Mouse (Mus musculus): Measurements from ENCODE around the gene Dtl.
A peak's percentile ranks its signal among the peaks of the same experiment; 100 is the strongest.
"Not testable (repeated sequence)": the region's sequence is repeated elsewhere in the genome, so short reads cannot be mapped to it uniquely, and the experiment has no call there.

Gene Dtl

DNA sequence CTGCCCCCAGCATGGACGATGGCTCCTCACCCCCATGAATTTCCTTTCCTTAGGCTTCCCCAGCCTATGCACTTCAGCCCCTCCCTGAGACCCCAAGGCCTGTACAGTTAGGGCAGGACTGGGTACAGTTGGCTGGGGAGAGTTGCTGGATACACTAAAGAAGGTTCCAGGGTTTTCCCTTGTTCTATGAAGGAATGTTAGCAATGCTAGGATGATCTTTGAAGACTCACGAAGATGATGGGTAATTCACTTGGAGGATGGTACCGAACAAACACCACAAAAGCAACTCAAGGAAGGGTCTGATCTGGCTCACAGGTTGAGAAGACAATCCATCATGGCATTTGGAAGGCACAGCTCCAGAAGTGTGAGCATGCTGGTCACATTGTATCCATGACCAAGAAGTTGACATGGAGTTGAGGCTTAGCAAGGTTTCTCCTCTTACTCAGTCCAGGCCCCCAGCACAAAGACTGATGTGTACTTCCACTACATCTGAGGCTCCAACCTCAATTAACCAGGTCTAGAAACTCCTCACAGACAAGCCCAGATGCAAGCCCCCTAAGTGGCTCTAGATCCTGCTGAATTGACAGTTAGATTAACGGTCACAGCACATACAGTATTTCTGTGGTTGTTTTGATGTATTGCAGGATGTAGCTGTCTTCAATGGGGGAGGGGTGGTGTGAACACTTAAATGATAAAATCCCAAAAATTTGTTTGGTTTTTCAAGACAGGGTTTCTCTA lies 55.8 kb downstream of the Dtl start:
- no peak for DNase-seq (ENCODE audit: low spot score)

DNA sequence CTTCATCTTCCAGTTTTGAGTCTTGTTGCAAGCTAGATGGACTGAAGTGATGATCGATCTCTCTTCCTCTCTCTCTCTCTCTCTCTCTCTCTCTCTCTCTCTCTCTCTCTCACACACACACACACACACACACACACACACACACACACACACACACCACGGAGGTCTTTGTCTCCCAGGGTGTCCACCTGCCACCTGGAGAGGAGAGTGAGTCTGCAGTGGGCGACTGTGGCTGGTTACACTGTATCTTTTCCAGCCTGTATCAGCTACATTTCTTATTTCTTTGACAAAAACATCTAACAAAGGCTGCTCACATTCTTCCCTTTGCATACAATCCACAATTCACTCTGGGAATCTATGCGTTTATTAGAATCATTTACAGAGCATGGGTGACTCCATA lies 56.4 kb downstream of the Dtl start:
- DNase-seq (ENCODE audit: low spot score), result no peak

DNA sequence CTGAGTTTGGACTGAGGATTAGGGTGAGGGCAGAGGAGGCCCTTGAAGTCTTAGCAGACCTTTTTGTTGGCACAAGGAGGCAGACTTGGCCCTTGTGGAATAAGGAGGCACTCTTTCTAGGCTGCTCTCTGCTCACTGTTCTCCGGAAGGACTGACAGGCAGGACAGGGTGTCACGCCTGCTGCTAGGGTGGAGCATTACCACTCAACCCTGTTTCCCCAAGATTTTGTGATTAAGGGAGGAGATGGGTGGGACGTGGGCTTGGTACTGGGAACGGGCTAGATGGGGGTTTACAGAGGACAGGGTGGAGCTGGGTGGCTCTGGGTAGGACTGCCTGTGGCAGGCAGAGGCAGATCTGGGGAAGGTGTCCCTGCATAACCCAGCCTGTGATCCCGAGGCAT lies 57.4 kb downstream of the Dtl start:
- no peak for DNase-seq (ENCODE audit: low spot score)

DNA sequence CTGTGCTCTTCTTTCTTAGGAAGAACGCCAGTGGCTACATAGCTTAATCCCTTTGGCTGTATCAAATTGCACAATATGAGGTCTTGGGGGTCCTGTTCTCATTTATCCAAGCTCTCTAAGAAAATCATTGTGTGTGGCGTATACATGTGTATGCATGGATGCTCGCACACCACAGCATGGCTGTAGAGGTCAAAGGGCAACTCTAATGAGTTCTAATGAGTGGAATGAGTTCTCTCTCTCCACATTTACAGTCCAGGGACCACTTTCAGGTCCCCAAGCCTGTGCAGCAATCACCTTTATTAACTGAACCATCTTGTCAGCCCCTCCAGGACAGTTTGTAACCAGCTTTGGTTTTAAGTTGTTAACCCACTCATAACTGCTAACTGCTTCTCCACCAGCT lies 58.3 kb downstream of the Dtl start:
- DNase-seq (ENCODE audit: low spot score), result no peak

DNA sequence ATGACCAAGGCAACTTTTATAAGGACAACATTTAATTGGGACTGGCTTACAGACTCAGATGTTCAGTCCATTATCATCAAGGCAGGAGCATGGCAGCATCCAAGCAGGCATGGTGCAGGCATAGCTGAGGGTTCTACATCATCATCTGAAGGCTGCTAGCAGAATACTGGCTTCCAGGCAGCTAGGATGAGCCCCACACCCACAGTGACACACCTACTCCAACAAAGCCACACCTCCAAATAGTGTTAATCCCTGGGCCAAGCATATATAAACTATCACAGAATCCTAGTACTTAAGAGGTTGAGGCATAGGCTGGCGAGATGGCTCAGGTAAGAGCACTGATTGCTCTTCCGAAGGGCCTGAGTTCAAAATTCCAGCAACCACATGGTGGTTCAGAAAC lies 59.0 kb downstream of the Dtl start:
- not testable (repeated sequence) for DNase-seq (ENCODE audit: low spot score)

DNA sequence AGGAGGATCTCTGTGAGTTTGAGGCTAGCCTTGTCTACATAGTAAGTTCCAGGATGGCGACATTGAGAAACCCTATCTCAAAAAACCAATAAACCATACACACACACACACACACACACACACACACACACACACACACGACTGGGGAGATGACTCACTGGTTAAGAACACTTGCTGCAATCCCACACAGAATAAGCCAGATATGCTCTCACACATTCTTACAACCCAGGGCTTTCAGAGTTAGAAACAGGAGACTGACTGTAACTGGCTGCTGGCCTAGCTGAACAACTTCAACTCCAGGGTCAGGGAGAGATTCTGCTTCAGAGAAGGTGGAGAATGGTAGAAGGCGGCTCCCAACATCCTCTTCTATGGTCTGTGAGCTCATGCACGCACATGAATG lies 62.1 kb downstream of the Dtl start:
- no peak for DNase-seq (ENCODE audit: low spot score)

DNA sequence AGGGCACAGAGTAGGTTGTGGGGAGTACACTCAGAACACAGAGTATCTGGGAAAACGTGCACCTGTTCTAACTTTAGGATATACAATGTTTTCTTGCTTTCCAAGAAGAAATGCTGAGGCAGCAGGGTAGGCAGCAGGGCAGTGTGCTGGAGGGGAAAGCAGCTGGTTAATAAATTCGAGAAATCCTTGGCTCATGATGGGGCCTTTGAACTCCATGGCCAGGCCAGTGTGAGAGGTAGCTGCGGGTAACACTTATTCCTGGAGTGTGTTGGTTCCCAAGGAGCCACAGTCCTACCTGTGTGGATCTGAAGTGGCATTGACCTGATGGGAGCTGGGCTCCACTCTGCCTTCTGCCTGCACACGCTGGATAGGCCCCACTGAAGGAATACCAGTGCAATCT lies 63.0 kb downstream of the Dtl start:
- DNase-seq (ENCODE audit: low spot score), result peak; percentile 50

DNA sequence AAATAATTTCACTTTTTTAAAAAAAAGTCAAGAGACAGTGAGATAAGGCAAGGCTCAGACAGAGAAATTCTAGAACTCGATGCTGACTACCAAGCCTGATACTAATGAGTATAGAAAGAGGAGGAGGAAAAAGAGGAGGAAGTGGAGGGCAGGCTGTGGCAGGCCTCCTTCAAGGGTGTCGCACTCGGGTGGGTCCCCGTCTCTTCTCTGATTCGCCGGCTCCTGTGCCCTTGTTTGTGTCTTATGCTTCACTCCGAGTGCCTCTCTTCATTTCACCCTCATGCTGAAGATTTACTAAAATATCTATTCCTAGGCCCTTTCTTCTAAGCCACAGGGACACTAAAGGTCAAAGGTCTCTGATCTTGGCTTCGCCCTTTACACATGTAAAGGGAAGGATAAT lies 63.8 kb downstream of the Dtl start:
- DNase-seq (ENCODE audit: low spot score), result no peak

DNA sequence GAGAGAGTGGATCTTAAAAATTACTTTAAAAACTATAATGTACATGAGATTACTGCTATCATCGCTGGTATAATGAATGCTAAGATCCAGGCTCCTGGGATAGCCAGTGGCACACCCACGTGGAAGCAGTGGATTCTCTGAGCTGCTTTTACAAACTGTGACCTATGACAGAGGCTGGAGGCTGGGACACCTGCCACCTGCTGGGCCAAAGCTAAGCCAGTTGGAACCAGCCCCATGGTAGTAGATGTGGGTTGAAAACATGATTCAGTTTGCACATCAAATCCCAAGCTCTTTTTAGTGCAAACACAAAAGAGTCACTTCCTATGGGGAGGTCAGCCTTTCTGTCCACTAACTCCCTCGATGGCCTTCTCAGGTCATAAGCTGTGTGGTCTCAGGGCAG lies 65.5 kb downstream of the Dtl start:
- no peak for DNase-seq (ENCODE audit: low spot score)

DNA sequence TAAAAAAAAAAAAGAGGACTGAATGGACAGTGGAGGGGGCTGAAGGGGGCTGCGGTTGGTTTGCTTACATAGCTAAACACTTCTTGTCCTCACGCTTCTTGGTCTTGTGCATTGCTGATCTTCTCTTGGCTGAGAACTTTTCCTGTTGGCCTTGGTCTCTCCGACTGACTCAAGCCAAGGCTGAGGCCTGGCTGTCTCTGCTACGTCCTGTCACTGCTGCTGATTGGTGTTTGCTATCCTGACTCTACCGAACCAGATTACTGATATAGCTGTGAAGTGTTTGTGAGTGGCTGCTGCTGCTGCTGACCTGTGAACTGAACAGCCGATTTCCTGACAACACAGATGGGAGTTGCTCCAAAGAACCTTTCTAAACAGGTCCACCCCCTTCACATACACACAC lies 66.2 kb downstream of the Dtl start:
- DNase-seq (ENCODE audit: low spot score), result no peak

DNA sequence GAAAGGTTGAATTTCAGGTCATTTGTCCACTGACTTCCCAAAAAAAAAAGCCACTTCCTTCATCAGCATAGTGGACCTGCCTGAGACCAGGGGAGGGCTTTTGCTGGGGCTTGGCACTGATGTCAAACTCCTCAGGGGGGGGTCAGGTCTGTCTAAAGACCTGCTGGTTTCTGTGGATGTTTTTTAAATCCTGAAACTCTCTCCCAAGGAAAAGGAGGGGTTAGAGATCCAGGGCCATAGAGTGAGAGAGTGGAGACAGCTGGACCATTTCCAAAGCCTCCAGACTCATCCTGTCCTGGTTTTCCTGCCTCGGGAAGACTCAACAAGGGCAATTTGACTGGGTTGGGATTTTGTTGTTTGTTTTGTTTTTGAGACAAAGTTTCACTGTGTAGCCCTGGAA lies 68.6 kb downstream of the Dtl start:
- DNase-seq (ENCODE audit: low spot score), result no peak

DNA sequence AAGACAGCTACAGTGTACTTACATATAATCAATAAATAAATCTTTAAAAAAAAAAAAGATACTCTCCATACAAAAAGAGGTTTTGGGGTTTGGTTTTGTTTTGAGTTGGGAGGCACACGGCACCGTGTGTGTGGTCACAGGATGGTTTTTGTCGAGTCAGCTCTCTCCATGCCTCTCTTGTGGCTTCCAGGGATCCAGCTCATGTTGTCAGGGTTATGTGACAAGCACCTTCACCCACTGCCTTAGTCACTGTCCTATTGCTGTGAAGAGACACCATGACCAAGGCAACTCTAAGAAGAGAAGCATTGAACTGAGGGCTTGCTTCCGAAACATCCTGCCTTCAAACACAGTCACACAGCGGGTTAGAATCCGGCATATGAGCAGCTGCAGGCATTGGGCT lies 75.7 kb downstream of the Dtl start:
- no peak for DNase-seq (ENCODE audit: low spot score)

DNA sequence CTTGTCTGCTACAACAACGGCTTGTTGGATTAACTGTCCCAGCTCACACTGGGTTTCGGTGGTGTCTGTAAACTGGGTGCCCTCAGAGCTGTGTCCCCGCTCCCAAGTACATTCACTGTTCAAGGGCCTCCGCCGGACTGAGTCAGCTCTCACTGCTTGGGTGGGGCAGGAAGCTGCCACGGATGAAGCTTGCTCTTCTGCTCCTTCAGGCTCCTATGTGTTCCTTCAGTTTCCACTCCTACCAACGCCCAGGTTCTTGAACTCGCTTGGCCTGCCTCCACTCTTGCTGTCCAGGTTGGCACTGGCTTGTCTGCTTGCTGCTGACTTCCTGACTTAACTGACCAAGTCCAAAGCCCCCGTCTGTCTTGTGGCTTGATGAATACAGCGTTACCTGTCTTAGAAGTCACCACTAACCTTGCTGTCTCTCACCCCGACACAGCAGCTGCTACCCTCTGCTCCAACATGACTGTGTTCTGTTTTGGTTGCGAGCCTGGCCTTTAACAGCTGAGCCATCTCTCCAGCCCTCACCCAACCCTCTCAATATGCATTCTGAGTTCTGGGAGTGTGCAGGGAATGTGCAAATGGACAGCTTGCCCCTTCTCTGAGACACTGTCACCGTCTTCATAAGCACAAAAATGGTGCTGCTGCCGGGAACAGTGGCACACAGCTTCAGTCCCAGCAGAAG lies 76.9 kb downstream of the Dtl start:
- no peak for DNase-seq (ENCODE audit: low spot score)

DNA sequence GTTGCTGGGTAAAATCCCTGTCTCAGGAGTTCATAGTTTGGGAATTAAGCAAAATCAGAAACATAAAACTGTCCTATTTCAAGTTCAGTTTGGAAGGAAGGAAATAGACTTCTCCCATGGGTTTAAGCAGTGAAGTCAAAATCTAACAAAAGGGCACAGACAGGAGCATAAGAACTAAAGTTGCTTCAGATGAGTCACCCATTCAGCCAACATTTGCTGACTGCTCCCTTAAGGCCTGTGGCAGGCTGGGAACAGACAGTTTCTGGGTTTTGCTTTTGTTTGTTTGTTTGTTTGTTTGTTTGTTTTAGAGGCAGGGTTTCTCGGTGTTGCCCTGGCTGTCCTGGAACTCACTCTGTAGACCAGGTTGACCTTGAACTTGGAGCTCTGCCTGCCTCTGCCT lies 78.7 kb downstream of the Dtl start:
- DNase-seq (ENCODE audit: low spot score), result peak; percentile 54

DNA sequence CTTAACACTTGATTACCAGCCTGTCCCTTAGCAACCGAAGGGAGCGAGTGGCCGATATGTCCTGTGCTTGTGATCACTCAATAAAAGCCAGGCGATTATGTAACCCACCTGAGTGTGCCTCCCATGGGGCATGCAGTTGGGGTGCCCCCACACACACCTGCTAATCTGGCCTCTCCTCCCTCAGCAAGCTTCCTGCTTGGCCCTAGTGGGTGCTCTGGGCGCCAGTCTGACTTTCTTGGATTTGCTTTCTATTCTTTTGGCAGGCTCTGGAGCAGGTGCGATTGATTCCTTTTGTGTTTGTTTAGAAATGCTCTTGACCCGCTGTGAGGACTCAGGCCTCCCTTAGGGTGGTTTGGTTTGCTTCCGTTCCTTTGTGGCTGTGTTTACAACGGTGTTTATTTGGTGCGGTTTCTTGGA lies 80.3 kb downstream of the Dtl start:
- no peak for DNase-seq (ENCODE audit: low spot score)

DNA sequence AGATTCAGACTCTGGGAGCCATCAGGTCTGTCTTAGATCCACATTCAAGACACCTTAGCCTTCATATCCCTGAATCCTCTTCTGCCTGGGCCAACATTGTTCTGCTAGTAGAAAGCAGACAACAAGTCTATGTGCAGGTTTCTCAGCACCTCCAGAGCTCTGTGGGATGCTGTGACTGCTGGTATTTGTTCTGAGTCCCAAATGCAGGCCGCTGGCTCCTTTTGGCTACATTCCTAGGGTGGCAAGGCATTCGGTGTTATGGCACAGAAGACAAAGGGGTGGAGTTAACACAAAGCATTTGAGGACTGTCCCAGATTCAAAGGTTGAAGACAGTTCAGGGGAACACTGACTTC lies 81.1 kb downstream of the Dtl start:
- peak; percentile 40 for DNase-seq (ENCODE audit: low spot score)

DNA sequence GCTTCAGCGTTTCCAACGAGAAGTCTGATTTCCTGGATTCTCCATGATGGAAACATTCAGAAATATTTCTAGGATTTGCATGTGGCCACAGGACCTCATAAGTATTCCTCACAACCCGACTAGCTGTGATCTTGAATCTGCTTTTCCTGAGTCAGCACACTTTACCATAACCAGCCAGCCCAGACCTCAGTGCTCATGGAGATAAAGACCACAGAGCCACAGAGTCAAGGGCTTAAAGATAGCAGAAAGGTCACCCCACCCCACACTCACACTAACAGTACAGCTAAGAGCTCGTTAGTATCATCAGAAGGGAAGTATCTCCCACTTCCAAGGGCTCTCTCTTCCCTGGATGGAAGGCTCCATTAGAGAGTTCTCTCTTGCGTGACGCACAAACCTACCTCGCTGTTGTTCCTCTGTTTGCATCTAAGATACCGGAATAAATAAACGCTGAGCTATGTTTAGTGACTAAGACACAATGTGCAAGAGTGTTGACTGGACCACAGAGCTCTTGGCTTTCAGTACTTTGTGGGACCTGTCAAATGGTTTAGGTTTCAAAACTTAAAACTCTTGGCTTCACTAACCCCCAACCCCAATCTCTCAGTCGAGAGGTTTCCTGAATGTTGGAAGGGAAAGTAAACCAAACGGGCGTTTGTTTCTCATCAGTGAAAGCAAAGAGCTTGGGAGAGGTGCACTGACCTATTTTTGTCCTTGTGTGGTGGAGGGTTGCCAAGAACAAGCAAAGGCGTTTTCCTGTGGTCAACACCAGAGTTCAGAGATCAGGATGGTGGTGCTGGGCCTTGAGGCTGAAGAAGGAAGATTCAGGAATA lies 81.7 kb downstream of the Dtl start:
- no peak for DNase-seq (ENCODE audit: low spot score)

DNA sequence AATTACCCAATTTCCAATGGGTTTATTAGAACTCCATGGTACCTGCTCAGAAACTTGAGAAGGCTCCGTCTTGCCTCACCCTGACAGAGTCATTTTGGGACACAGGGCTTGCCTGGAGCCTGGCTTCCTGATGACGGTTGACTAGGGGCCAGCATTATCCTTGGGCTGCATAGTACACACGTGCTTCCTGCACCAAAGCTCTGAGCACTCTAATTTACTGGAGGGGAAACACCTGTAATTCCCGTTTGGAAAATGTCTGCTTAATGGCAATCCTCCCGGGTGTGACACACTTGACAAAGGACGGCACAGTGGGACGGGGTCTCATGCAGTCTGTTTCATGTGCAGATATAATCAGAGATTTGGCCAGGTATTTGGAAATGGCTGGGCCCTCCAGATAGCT lies 84.9 kb downstream of the Dtl start:
- DNase-seq (ENCODE audit: low spot score), result no peak
